Mouse (Mus musculus): ENCODE data around the gene Ppp2r5a.

- TF ChIP-seq POLR2A (IDR thresholded peaks at IDR 0.05; ENCODE audit: borderline replicate concordance, extremely low read depth, insufficient read depth, insufficient read length, poor library complexity, severe bottlenecking) (no peak), CTCF (IDR thresholded peaks at IDR 0.05; ENCODE audit: borderline replicate concordance, extremely low read depth, insufficient read depth, insufficient read length) (no peak)
Measured at GRCm38 (mm10) chr1:191339876-191340275, 63.2 kb downstream of the Ppp2r5a start.

All from brain, embryonic 14.5 days (tissue).